Mouse (Mus musculus) cerebellum, adult 11-12 months (tissue): Measurements from ENCODE around the gene Tbc1d7.

ENCODE experiments used
- DNase-seq: peaks from one replicate; pipeline ENCODE4 v3.0.0; 2022

Tbc1d7 gene

DNA sequence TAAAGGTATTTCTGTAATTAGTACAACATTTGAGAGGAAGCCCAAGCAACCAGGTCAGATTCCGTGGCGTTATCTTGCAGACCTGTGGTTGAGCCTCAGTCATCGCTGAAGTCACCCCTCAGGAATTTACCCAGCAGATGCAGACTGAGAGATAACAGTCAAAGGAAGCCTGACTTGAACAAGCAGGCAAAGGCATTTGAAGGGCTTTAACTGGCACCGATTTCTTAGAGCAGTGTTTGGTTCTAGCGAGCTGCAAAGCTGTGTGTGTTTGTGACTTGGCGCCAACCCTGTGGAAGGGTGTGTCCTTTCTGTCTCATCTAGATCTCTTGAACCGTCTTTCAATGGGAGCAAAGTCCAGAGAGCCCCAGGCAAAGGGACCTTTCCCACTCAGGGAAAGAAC lies 22.0 kb upstream of the Tbc1d7 start:
- DNase-seq = no peak

GRCm38 (mm10) chr13:43191741-43192192 lies 20.5 kb upstream of the Tbc1d7 start:
- no peak for DNase-seq

GRCm38 (mm10) chr13:43191290-43191689 lies 20.0 kb upstream of the Tbc1d7 start:
- no peak for DNase-seq

GRCm38 (mm10) chr13:43187736-43188135 lies 16.4 kb upstream of the Tbc1d7 start:
- no peak for DNase-seq

- DNase-seq = no peak
Measured at GRCm38 (mm10) chr13:43183248-43184055, 12.2 kb upstream of the Tbc1d7 start.

DNA sequence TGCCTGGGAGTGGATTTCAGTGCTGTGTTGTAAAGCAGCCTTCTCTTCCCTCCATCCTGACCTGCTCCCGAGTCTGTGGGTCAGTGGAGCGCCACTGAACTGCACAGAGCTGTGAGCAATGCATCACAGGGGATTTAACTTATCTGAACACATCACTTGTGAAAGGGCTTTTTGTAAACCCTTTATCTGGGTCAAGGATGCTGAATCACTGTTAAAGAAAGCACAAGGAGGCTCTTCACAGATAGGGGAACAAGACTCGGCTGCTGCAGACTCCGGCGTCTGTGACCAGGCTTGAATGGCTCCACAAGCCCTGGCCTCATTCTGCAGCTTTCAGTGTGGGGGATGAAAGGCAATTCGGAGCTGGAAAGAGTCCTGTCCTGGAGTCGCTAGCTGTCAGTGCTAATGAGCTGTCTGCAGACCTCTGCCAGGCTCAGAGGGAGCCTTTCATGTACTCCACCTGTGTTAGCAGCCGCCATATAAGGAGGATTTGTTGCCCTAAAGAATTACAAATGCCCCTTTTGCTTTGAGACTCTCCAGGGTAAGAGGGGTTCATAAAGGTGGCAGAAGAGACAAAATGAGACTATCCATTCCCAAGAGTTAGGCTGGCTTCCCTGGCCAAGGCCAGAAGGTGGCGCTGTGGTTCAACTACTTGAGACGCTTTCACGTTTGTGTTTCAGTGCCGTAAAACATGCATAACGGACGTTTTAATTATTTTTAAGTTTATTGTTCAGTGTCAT lies 11.3 kb upstream of the Tbc1d7 start:
- DNase-seq = peak; percentile 67

DNA sequence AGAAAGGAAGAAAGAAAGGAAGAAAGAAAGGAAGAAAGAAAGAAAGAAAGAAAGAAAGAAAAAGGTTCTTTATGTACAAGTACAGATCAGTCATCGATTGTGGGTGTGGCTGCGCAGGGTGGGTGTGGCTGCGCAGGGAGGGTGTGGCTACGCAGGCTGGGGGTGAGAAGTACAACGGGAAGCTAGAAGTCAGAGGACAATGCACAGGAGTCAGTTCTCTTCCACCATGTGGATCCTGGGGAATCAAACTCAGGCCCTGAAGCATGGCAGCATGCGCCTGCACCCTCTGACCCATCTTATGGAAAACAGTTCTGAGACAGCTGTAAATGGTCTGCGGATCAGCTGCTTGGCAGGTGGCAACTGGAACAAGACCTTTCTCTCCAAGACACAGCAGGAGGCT lies 9.8 kb upstream of the Tbc1d7 start:
- no peak for DNase-seq

DNA sequence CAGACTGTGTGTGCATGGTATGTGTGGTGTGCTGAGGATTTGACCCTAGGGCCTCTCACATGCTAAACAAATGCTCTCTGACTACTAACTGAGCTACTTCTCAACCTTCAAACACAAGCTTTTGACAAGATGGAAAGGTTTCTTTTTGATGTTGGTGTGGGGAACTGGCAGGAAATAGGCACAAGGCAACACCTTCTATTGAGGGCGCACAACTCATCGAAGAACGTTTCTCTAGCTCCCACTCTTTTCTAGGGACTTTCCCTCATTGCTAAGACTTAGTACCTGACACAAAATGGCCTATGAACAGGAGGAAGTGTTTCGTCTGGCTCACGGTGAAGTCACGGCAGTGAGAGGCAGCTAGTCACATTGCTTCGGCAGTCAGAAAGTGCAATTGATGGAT lies 6.0 kb upstream of the Tbc1d7 start:
- DNase-seq = no peak

DNA sequence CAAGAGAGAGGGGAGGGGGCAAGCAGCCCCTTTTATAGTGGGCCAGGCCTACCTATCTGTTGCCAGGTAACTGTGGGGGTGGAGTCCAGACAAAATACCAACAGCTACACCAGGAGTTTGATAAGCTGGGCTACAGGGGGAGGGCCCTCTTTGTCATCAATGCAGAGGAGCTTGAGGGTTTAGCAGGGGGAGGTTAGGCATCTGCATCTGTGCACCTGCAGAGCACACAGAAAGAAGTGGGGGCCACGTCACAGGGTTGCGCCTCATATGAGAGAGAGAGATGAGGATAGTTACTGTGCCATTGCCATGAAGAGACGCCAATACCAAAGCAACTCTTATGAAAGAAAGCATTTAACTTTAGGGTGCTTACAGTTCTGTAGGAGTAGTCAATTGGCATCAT lies 5.4 kb upstream of the Tbc1d7 start:
- no peak for DNase-seq

- peak; percentile 76 for DNase-seq
Measured at GRCm38 (mm10) chr13:43173262-43173661, 2.0 kb upstream of the Tbc1d7 start.

DNA sequence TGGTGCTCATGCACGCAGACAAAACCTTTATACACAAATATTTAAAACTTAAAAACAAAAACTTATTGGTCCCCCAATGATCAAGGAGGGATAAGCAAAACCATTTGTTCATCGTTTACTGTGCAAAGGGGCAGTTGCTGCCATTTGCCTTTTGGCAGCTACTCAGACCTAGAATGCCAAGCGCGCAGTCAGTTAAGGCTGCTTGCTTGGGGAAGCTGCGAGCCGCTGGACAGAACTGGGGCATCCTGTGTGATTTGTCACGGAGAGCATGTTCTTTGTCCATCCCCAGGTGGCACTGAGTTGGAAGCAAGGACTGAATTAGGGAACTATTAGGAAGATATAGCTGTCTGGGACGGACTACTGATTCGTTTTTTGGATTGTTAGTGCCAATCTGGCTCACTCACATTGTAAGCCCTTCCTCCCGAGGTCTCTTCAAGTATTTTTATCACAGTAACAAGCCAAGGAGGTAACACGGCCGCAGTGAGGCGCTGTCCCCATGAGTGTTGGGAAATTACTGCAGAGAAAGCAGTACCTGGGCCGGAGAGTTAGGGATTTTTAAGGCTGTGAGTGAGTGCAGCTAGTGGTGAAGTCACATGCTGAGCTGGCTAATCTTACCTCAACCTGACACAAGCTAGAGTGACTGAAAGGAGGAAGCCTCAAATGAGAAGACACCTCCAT lies 874 bp upstream of the Tbc1d7 start:
- peak; percentile 37 for DNase-seq

DNA sequence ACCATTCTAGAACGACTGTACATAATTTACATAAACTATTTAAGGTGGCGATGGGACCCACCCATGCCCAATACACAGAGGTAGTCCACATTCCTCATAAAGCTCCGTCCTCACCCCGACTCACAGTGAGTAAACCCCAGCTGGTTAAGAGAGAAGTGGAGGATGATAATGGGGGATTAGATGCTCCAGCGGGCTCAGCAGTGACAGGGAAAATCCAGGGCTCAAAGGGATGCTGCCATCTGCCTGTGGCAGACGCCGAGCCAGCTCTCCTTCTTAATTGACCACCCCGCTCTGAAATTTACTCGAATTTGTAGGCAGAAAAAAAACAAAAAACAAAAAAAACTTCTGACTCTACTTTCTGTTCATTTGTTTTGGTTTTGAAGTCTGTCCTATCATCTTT lies 3.6 kb downstream of the Tbc1d7 start:
- DNase-seq = no peak

- DNase-seq = no peak
Measured at GRCm38 (mm10) chr13:43159429-43159828, 11.9 kb downstream of the Tbc1d7 start.

DNA sequence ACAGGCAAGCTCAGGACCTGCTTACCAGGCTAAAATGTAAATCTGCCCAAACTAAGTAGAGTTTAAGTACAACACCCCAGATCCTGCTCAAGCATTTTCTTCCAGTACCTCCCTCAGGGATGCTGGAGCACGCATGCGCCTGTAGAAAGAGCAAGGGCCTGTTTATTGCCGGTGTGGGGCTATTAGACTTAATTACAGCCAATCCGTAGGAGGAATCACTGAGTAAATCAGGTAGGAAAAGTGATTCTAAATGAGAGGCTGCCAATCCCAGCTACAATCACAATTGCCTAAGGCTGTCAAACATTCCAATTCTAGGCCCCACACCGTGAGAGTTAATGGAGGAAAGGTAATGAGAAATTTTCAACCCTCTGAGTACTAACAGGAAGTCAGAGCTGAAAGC lies 13.0 kb downstream of the Tbc1d7 start:
- no peak for DNase-seq

DNA sequence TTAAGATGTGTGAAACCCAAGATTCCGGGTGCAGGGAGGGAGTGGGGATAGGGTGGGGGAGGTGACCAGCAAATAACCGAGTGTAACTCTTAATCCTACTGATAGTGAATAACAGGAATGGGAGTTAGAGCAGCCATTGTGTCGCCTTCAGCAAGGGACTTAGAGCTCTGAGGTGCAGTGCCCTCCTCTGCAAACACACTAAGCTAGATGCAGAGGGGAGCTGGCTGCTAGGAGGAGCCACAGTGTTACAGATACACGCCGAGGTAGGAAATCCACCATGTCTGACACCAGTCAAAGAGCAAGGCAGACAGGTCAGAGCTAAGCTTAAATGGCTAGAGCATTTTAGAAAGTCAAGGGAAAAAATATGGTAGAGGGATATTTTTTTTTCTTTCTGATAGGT lies 13.9 kb downstream of the Tbc1d7 start:
- DNase-seq = no peak

GRCm38 (mm10) chr13:43152005-43152520 lies 19.2 kb downstream of the Tbc1d7 start:
- no peak for DNase-seq

- no peak for DNase-seq
Measured at GRCm38 (mm10) chr13:43149661-43150060, 21.6 kb downstream of the Tbc1d7 start.

DNA sequence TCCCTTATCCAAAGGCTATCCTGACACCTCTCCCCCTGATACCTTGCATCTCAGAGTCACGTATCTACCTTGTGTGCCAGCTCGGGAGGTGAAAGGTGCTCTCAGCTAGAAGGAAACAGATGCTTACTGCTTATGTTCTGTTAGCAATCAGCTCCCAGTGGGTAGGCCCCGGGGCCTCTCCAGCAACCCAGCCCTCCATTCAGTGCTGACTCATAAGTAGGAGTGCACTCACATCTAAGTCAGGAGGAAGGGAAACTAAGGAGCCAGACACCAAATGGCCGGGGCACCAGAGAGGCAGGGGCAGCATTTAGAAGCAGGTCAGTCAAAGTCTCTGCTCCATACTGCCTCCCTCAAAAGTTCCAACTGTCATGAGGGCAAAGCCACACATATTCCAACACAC lies 22.6 kb downstream of the Tbc1d7 start:
- DNase-seq = no peak

- no peak for DNase-seq
Measured at GRCm38 (mm10) chr13:43146515-43147258, 24.6 kb downstream of the Tbc1d7 start.

- no peak for DNase-seq
Measured at GRCm38 (mm10) chr13:43144720-43145418, 26.4 kb downstream of the Tbc1d7 start.

DNA sequence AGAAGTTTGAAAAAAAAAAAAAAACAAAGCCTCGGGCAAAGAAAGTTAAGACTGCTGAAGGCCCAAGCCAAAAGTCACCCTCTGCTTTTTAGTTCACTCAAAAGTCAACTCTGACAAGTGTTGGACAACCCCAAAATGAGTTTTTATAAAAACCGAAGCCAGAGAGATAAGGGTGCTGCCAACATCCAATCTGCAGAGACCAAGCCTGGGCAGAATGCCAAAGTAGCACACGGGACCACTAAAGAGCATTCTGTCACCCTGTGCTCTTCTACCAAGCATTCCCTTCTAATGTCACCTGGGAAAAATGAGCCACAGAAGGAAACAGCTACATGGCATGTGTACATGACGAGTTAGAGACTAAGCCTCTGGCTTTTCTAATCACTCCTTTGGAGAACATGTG lies 36.8 kb downstream of the Tbc1d7 start:
- no peak for DNase-seq

GRCm38 (mm10) chr13:43133400-43133799 lies 37.9 kb downstream of the Tbc1d7 start:
- DNase-seq = no peak
